Mouse (Mus musculus) neural tube, embryonic 14.5 days (tissue): ENCODE results near the gene Bcor. TPM values are rescaled to one million over a fixed set of nuclear protein-coding genes. Genes with fewer than 3 reads are reported as not detected.

Source experiments
- ATAC-seq: fragments of 200-750 bp; cut with Nextera tagmentation; 2 replicates; pipeline ENCODE4 v1.8.0; 2017; ENCODE audit warnings: low read depth, mild to moderate bottlenecking, moderate TSS enrichment, moderate library complexity
- H3K27ac ChIP-seq: fragments of 300-500 bp; sonication (generic); 2 replicates; pipeline ENCODE4 v1.5.1; 2014; ENCODE audit warnings: low read depth, mild to moderate bottlenecking, control low read depth, low read length, moderate library complexity, mixed read lengths
- H3K27me3 ChIP-seq: fragments of 300-500 bp; sonication (generic); 2 replicates; pipeline ENCODE4 v1.6.1; 2014; ENCODE audit warnings: low read length; ENCODE audit not compliant: control insufficient read depth, insufficient read depth
- H3K36me3 ChIP-seq: fragments of 300-500 bp; sonication (generic); 2 replicates; pipeline ENCODE4 v1.6.1; 2014; ENCODE audit warnings: low read length, mixed read lengths; ENCODE audit not compliant: control insufficient read depth, insufficient read depth
- H3K4me1 ChIP-seq: fragments of 300-500 bp; sonication (generic); 2 replicates; pipeline ENCODE4 v1.6.1; 2014; ENCODE audit warnings: low read length; ENCODE audit not compliant: control insufficient read depth, insufficient read depth
- H3K4me2 ChIP-seq: fragments of 300-500 bp; sonication (generic); 2 replicates; pipeline ENCODE4 v1.6.1; 2014; ENCODE audit warnings: mild to moderate bottlenecking, low read depth, low read length, control low read depth
- H3K4me3 ChIP-seq: fragments of 300-500 bp; sonication (generic); 2 replicates; pipeline ENCODE4 v1.5.1; 2014; ENCODE audit warnings: low read depth, low read length, control low read depth, mixed read lengths
- H3K9ac ChIP-seq: fragments of 300-500 bp; sonication (generic); replicated peaks from 2 replicates; pipeline ENCODE4 v1.6.1; 2014; ENCODE audit warnings: low read depth, mild to moderate bottlenecking, control low read depth, low read length, mixed read lengths
- H3K9me3 ChIP-seq: fragments of 300-500 bp; sonication (generic); 2 replicates; pipeline ENCODE4 v1.6.1; 2016; ENCODE audit warnings: low read length; ENCODE audit not compliant: control insufficient read depth
- WGBS: fragments of 180-500 bp; shearing (Covaris S2); extraction: QIAGEN DNeasy Blood & Tissue Kit; methylation state at CpG from one replicate; pipeline ENCODE4 v1.1.7; 2014; 5-methylcytosine and 5-hydroxymethylcytosine counted together
- polyA plus RNA-seq: library from polyadenylated mRNA; unstranded; fragments of >200 nt; fragmentation: Nextera tagmentation; extraction: Ambion mirVana; gene quantifications from 2 replicates; pipeline ENCODE4 v1.2.1, GENCODE M21; 2014

Gene Bcor
- polyA plus RNA-seq, 1 experiment from 2014 or later, result 17.9 TPM

DNA sequence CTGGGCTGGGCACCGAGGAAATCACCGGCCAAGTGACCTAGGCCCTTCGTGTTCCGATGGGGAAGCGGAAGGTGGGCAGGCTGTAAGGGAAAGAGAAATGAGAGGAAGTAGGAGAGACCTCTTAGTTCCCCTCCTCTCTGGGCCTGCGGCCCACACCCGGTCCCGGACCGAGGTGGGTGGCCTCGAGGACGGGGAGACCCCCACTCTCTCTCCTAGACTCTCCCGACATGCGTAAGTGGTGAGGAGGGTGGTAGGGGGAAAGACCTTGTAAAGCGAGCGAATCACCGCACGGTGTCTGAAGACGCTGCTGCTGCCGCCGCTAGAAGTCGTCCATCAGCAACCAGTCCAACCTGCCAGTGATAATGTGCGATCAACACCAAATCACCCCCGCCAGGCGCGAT, 23.0 kb downstream of the Bcor start:
- no peaks in the 10 kb centered on the region; the same call in 1 of the 2 replicates for H3K4me1 ChIP-seq
- H3K27me3 ChIP-seq, result peaks cover 7% of the 10 kb centered on the region; the same call in 1 of the 2 replicates
- no peaks in the 10 kb centered on the region for H3K36me3 ChIP-seq
- H3K4me2 ChIP-seq, result peak overlapping the region; percentile 67
- WGBS, result 4% methylated on average over 23 of the region's 25 CpGs
- H3K9ac ChIP-seq, result peak overlapping the region; percentile 52
- H3K4me3 ChIP-seq, result peak overlapping the region; percentile 34
- ATAC-seq, result peak; percentile 32; the same call in 1 of the 2 replicates
- peak overlapping the region; percentile 89 for H3K27ac ChIP-seq
- H3K9me3 ChIP-seq, result no peaks in the 10 kb centered on the region

DNA sequence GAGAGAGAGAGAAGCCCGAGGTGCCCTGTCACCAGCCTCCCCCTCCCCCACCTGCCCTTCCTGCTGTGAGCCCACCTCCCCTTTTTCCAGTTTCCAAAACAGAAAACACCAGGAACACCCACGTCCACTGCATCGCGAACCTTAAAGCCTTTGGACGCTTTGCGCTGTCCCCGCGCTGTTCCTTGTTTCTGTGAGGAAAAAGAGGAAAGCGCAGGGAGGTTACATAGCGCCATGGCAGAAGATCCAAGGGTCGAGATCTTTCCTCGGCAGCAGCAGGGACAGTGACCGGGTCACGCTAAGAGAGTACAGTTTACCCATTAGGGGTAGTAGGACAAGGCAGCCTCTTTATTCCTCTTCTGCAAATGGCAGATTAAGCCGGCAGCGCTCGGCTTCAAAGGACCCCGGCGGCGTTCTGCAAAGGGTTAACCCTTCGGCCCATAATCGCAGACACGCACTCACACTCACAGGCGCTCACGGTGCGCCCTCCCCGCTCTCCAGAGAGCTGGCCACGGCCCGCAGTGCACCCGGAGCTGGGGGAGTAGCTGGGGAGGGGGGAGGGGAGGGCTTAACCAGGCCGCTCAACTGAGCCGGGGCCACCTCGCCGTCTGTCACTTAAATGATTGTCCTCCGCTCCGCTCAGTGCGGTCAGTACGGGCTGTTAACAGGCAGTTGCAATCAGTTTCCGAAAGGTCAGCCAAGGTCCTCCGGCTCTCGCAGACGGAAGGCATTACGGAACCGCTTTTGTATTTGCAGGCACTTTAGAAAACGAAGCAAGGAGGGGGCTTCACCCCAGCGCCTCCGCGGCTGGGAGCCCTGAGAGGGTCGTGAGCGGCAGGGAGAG, 23.7 kb downstream of the Bcor start:
- Histone ChIP-seq H3K36me3 (no peaks in the 10 kb centered on the region), H3K27me3 (peaks cover 7% of the 10 kb centered on the region; the same call in 1 of the 2 replicates), H3K27ac (peak overlapping the region; percentile 89), H3K4me2 (peak overlapping the region; percentile 67), H3K4me3 (peak overlapping the region; percentile 34), H3K9ac (peak overlapping the region; percentile 52), H3K9me3 (no peaks in the 10 kb centered on the region), H3K4me1 (no peaks in the 10 kb centered on the region; the same call in 1 of the 2 replicates)
- 0 out of 2 replicates have a peak, but pooled peaks have one; percentile 17 for ATAC-seq
- WGBS, result 3% methylated on average over 50 of the region's 50 CpGs

DNA sequence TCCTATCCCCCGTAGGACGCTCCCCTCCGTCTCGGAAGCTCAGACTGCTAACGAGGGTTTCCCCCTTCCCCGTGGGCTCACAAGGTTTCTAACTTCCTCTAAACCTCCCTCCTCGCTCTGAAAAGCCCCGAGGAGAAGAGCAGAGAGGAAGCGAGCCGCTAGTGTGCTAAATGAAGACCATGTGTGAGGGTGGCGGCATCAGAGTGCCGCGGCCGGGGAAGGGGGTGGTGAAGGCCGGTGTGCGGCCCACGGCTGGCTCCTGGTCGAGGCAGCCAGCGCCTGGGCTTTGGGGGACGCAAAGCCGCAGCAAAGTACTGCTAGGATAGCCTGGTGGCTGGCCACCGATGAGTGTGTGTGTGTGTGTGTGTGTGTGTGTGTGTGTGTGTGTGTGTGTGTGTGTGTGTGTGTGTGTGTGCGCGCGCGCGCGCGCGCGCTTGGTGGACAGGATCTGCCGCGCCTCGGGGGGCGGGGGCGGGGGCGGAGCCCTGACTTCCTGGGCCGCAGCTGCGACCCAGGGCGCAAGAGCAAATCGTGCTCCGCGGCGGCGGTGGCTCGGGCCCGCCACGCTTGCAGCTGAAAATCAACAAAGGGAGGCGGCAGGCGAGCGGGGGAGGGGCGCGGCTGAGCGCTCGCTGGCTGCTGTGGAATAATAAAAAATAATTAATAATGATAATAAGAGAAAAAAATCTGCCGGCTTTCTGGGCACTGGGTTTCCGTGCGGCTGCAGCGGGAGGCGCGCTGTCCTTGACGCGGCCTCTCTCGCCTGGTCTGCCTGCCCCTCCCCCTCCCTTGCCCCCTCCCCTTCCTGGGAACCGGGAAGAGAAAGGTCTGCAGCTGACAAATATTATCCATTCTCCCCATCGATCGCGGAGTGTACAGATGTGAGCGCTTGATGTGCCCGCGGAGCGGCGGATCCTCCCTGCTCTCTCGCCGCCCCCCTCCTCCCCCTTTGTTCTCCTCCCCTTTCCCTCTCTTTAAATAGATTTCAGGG, 24.7 kb downstream of the Bcor start:
- H3K27me3 ChIP-seq, result peaks cover 7% of the 10 kb centered on the region; the same call in 1 of the 2 replicates
- H3K4me2 ChIP-seq, result peak overlapping the region; percentile 67
- H3K27ac ChIP-seq, result peak overlapping the region; percentile 89
- no peaks in the 10 kb centered on the region for H3K36me3 ChIP-seq
- H3K4me1 ChIP-seq, result peaks cover 3% of the 10 kb centered on the region; the same call in 1 of the 2 replicates
- WGBS, result 2% methylated on average over 53 of the region's 75 CpGs
- H3K9ac ChIP-seq, result peak overlapping the region; percentile 32; the same call in 1 of the 2 replicates
- H3K9me3 ChIP-seq, result no peaks in the 10 kb centered on the region
- peak overlapping the region; percentile 34 for H3K4me3 ChIP-seq
- ATAC-seq, result peak; percentile 66

DNA sequence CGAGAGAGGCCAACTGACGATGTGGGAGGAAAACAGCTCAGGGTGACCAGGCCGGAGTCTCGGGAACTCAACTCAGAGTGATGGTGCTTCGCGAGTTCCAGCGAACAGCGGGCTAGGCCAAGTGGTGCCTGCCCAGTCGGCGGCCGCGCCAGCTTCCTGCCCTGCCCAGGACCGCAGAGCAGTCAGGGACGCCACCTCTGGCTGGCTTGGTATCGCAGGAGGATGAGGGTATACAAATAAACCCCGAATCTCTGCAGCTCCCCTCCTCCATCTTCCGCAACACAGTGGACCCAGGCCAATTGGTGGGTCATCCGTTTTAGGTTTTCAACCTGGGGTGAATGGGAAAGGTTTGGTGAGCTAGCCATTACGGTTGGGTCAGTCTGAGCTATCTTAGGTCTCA, 25.6 kb downstream of the Bcor start:
- Histone ChIP-seq H3K4me3 (peak overlapping the region; percentile 34; the same call in 1 of the 2 replicates), H3K9ac (no peak overlapping the region), H3K27me3 (peaks cover 12% of the 10 kb centered on the region), H3K4me2 (peak overlapping the region; percentile 67), H3K4me1 (peaks cover 4% of the 10 kb centered on the region; the same call in 1 of the 2 replicates), H3K9me3 (no peaks in the 10 kb centered on the region), H3K27ac (no peak overlapping the region), H3K36me3 (no peaks in the 10 kb centered on the region)
- peak; percentile 13; the same call in 1 of the 2 replicates for ATAC-seq
- 3% methylated on average over 19 of the region's 19 CpGs for WGBS

DNA sequence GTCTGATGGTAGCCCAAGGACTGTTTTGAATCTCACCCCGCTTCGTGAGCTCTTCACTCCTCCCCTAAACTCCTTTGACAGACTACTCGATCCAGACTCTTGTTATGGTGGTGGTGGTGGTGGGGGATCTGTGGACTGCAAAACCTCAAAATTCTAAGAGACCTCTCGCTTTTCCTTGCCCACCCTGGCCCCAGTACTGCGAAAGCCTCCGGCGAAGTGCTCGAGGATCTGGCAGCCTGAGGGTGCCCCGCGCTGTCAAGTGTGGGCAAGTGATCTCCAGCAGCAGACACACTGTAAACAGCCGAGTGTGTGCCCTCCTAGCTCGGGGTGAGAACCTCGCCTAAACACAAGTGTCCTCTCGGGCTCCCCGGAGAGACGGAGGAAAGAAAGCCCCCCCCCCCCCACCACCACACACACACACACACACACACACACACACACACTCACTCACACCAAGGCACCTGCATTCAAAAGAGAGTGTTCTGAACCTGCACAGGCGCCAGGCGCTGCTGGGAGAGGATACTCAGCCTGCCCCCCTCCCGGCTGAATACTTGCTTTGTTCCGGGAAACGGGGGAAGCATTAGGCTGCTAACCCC, 26.2 kb downstream of the Bcor start:
- Histone ChIP-seq H3K27me3 (peaks cover 12% of the 10 kb centered on the region), H3K4me2 (peak overlapping the region; percentile 67), H3K9me3 (no peaks in the 10 kb centered on the region), H3K36me3 (no peaks in the 10 kb centered on the region), H3K27ac (no peak overlapping the region), H3K4me3 (peak overlapping the region; percentile 13; the same call in 1 of the 2 replicates), H3K9ac (peak overlapping the region; percentile 37; the same call in 1 of the 2 replicates), H3K4me1 (peaks cover 6% of the 10 kb centered on the region; the same call in 1 of the 2 replicates)
- whole genome bisulfite sequencing, result 5% methylated on average over 19 of the region's 21 CpGs
- ATAC-seq, result no peak

DNA sequence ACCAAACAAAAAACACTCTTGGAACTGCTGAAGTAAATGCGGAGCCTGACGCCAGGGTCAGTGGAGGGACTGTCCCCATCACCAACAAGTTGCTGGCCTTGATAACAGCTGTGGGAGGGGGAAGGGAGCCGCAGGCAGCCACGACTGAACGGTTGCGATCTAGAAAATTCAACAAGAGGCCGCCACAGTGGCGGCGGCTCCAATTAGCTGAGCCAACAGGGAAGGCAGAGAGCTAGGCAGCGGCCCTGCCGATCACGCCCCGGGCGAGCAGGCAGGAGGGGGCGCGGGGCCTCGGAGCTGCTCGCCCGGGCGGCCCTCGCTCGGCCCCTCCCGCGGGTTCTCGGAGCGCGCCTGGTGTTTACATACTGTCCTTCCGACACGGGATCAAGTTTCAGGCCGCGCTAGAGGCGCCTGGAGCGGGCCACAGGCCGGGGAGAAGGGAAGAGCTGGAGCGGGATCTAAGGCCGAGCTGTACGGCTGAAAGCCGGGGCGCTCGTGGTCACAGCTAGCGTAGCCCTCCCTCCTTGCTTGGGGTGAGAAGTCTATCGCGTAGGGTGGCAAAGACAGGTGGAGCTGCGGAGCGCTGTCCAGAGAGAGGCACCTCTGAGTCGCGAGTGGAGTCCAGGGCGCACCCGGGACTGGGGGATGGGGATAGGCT, 26.8 kb downstream of the Bcor start:
- Histone ChIP-seq H3K4me1 (peaks cover 9% of the 10 kb centered on the region; the same call in 1 of the 2 replicates), H3K9ac (peak overlapping the region; percentile 37; the same call in 1 of the 2 replicates), H3K27me3 (peaks cover 17% of the 10 kb centered on the region), H3K27ac (no peak overlapping the region; the same call in 1 of the 2 replicates), H3K4me2 (peak overlapping the region; percentile 67), H3K4me3 (peak overlapping the region; percentile 13; the same call in 1 of the 2 replicates), H3K9me3 (no peaks in the 10 kb centered on the region), H3K36me3 (no peaks in the 10 kb centered on the region)
- ATAC-seq, result no peak
- WGBS, result 2% methylated on average over 40 of the region's 49 CpGs

DNA sequence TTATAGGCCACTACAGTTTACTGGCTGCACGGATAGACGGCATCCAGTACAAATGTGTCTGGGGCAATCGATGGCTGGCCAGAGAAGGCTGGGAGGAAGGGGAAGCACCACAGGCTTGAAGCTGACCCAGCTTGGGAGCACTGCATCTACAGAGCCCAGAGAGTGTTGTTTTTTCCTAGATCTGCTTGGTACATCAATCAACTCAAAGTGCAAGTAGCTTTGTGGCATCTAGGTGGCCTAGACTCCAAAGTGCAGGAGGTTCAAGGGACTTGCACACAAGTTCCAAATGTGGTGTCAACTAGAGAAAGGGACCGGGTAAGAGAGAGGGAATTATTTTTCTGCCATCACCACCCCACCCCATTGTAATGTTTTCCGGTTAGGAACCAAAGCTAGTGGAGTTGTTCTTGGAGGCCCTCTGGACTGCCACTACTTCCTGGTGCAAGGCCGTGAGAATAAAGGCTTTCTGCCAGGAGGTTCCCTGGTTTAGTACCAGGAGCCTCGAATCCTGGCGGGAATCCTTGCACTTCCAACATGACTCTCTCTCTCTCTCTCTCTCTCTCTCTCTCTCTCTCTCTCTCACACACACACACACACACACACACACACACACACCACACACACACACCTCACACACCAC, 27.5 kb downstream of the Bcor start:
- peaks cover 17% of the 10 kb centered on the region for H3K27me3 ChIP-seq
- H3K4me2 ChIP-seq, result peak overlapping the region; percentile 67; the same call in 1 of the 2 replicates
- H3K36me3 ChIP-seq, result no peaks in the 10 kb centered on the region
- H3K27ac ChIP-seq, result no peak overlapping the region
- H3K4me3 ChIP-seq, result no peak overlapping the region
- ATAC-seq, result no peak
- H3K9me3 ChIP-seq, result no peaks in the 10 kb centered on the region
- H3K9ac ChIP-seq, result no peak overlapping the region
- H3K4me1 ChIP-seq, result peaks cover 9% of the 10 kb centered on the region; the same call in 1 of the 2 replicates
- WGBS, result 42% methylated on average over 8 of the region's 8 CpGs
